Mouse (Mus musculus): ENCODE data around the gene Tmigd1. TPM values are rescaled to one million over a fixed set of nuclear protein-coding genes. Genes with fewer than 3 reads are reported as not detected.

The Tmigd1 gene
- not detected in 2 replicates for polyA plus RNA-seq (2016; fragmentation: Nextera tagmentation; extraction: Ambion mirVana)

- Histone ChIP-seq H3K4me2 (replicated peaks) (no peak within 1 kb of the TSS), H3K4me3 (no peak within 1 kb of the TSS), H3K9me3 (no peaks in the 10 kb centered on the region), H3K4me1 (no peaks in the 10 kb centered on the region), H3K9ac (no peak within 1 kb of the TSS), H3K27ac (no peak within 1 kb of the TSS), H3K27me3 (replicated peaks) (no peaks in the 10 kb centered on the region), H3K36me3 (no peaks in the 10 kb centered on the region)
- ATAC-seq (ENCODE audit: low FRiP score, low read depth): no peak
- WGBS: 84% methylated on average over 7 of the region's 7 CpGs
These were observed at the start of gene Tmigd1 for GRCm38 (mm10) chr11:76901579-76902361. TSS of gene Tmigd1 (plus strand) at chr11:76902159.

DNA sequence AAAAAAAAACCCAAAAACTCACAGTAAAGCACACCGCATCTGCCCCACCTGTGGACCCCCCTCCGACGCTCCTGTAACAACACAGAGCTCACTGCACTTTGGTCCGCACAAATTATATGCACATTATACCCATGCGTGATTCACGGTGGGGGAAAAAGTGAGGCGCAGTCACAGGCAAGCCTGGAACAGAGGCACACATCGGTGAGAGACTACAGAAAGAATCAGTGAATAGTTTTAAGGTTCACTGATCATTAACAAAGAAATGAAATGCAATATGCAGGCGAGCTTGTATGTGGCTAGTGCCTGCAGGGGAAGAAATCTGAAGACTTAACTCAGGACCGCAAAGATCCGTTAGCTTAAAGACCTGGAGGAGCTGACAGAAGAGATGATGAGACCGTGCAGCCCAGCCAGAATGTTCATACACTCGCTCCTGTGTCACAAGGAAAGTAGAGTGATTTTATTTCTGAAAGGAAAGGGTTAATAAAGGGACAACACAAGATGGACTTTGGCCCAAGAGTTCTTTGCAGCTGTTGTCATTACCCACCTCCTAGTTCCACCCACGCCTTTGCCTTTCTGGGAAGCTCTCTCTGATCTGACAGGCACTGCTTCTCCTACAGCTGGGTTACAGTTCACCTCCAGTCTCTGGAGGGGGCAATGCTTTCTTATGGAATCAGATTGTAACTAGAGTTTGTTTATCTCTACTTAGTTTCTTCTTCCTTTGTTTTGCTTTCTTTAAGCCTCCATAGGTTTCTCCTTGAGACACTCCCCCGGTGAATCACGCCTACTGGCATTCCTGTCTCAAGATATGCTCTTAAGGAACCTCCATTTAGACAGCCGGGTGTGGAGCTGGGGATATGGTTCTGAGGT is 47.3 kb upstream of the Tmigd1 start:
- no peak overlapping the region for H3K9ac ChIP-seq
- H3K4me1 ChIP-seq: no peaks in the 10 kb centered on the region
- no peaks in the 10 kb centered on the region for H3K9me3 ChIP-seq
- H3K27ac ChIP-seq: no peak overlapping the region
- no peak for ATAC-seq (ENCODE audit: low FRiP score, low read depth)
- WGBS: 45% methylated on average over 17 of the region's 17 CpGs
- H3K36me3 ChIP-seq: no peaks in the 10 kb centered on the region
- H3K4me2 ChIP-seq (replicated peaks): no peak overlapping the region
- no peak overlapping the region for H3K4me3 ChIP-seq
- H3K27me3 ChIP-seq (replicated peaks): no peaks in the 10 kb centered on the region

GRCm38 (mm10) chr11:76856601-76857000 is 45.4 kb upstream of the Tmigd1 start:
- H3K9ac ChIP-seq: no peak overlapping the region
- no peaks in the 10 kb centered on the region for H3K36me3 ChIP-seq
- no peak for ATAC-seq (ENCODE audit: low FRiP score, low read depth)
- H3K4me2 ChIP-seq (replicated peaks): no peak overlapping the region
- no peaks in the 10 kb centered on the region for H3K4me1 ChIP-seq
- 94% methylated on average over 2 of the region's 2 CpGs for WGBS
- H3K9me3 ChIP-seq: no peaks in the 10 kb centered on the region
- H3K4me3 ChIP-seq: no peak overlapping the region
- H3K27ac ChIP-seq: no peak overlapping the region
- H3K27me3 ChIP-seq (replicated peaks): no peaks in the 10 kb centered on the region

GRCm38 (mm10) chr11:76857111-76857510 is 44.8 kb upstream of the Tmigd1 start:
- Histone ChIP-seq H3K36me3 (no peaks in the 10 kb centered on the region), H3K9me3 (no peaks in the 10 kb centered on the region), H3K4me2 (replicated peaks) (no peak overlapping the region), H3K9ac (no peak overlapping the region), H3K27ac (no peak overlapping the region), H3K4me3 (no peak overlapping the region), H3K4me1 (no peaks in the 10 kb centered on the region), H3K27me3 (replicated peaks) (no peaks in the 10 kb centered on the region)
- WGBS: 82% methylated on average over 7 of the region's 7 CpGs
- no peak for ATAC-seq (ENCODE audit: low FRiP score, low read depth)

DNA sequence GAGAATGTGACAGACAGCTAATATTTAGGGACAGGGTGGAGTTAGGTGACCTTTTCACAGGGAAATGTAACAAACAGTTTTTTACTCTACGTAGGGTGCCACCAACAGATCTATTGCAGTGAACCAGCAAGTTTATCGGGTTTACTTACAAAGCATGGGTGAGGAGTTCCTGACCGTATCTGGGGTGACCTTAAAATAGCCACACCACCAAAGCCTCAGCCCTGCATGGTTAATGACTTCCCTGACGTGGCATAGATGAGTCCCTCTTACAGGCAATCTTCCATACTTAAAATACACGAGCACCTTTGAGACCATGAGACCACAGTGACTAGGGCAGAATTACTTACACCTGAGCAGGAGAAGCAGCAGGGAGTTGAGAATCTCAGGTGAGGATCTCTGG is 43.2 kb upstream of the Tmigd1 start:
- H3K4me2 ChIP-seq (replicated peaks): no peak overlapping the region
- no peak for ATAC-seq (ENCODE audit: low FRiP score, low read depth)
- no peak overlapping the region for H3K9ac ChIP-seq
- H3K9me3 ChIP-seq: no peaks in the 10 kb centered on the region
- no peak overlapping the region for H3K4me3 ChIP-seq
- H3K4me1 ChIP-seq: no peaks in the 10 kb centered on the region
- no peak overlapping the region for H3K27ac ChIP-seq
- H3K27me3 ChIP-seq (replicated peaks): no peaks in the 10 kb centered on the region
- WGBS: 77% methylated on average over 5 of the region's 5 CpGs
- no peaks in the 10 kb centered on the region for H3K36me3 ChIP-seq

- Histone ChIP-seq H3K4me3 (no peak overlapping the region), H3K27me3 (replicated peaks) (no peaks in the 10 kb centered on the region), H3K27ac (no peak overlapping the region), H3K36me3 (no peaks in the 10 kb centered on the region), H3K9me3 (no peaks in the 10 kb centered on the region), H3K4me2 (replicated peaks) (no peak overlapping the region), H3K4me1 (no peaks in the 10 kb centered on the region), H3K9ac (no peak overlapping the region)
- WGBS: 81% methylated on average over 5 of the region's 5 CpGs
- ATAC-seq (ENCODE audit: low FRiP score, low read depth): no peak
These were observed 42.7 kb upstream of the Tmigd1 start for GRCm38 (mm10) chr11:76859261-76859660.

DNA sequence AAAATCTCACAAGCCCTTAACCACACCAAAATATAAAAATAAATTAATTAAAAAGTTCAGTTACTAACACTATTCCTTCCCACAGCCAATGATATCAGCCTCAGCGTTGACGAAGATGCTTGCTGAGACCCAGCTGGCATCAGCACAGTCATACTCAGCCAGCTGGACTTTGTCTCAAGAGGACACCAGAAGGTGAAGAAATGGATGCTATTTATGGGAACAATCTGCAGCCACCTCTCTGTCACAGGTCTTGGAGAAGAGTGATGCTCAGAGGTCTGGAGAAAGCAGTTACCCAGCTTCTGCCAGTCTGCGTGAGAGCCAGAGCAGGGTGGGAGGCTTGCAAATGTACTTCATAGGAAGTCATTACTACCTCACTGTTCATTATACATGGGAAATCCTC is 40.8 kb upstream of the Tmigd1 start:
- Histone ChIP-seq H3K27me3 (replicated peaks) (no peaks in the 10 kb centered on the region), H3K4me1 (no peaks in the 10 kb centered on the region), H3K4me3 (no peak overlapping the region), H3K27ac (no peak overlapping the region), H3K9ac (no peak overlapping the region), H3K4me2 (replicated peaks) (no peak overlapping the region), H3K36me3 (no peaks in the 10 kb centered on the region), H3K9me3 (no peaks in the 10 kb centered on the region)
- 96% methylated on average over 3 of the region's 3 CpGs for WGBS
- ATAC-seq (ENCODE audit: low FRiP score, low read depth): no peak

- no peak overlapping the region for H3K27ac ChIP-seq
- H3K36me3 ChIP-seq: no peaks in the 10 kb centered on the region
- H3K4me2 ChIP-seq (replicated peaks): no peak overlapping the region
- no peaks in the 10 kb centered on the region for H3K9me3 ChIP-seq
- no peaks in the 10 kb centered on the region for H3K4me1 ChIP-seq
- H3K27me3 ChIP-seq (replicated peaks): no peaks in the 10 kb centered on the region
- 67% methylated on average over 11 of the region's 11 CpGs for WGBS
- ATAC-seq (ENCODE audit: low FRiP score, low read depth): no peak
- H3K9ac ChIP-seq: no peak overlapping the region
- H3K4me3 ChIP-seq: no peak overlapping the region
These were observed 29.3 kb upstream of the Tmigd1 start for GRCm38 (mm10) chr11:76872556-76873234.

GRCm38 (mm10) chr11:76873865-76874264 is 28.1 kb upstream of the Tmigd1 start:
- Histone ChIP-seq H3K9me3 (no peaks in the 10 kb centered on the region), H3K4me3 (no peak overlapping the region), H3K36me3 (no peaks in the 10 kb centered on the region), H3K4me1 (no peaks in the 10 kb centered on the region), H3K27me3 (replicated peaks) (no peaks in the 10 kb centered on the region), H3K27ac (no peak overlapping the region), H3K9ac (no peak overlapping the region), H3K4me2 (replicated peaks) (no peak overlapping the region)
- ATAC-seq (ENCODE audit: low FRiP score, low read depth): no peak
- 90% methylated on average over 5 of the region's 5 CpGs for WGBS

DNA sequence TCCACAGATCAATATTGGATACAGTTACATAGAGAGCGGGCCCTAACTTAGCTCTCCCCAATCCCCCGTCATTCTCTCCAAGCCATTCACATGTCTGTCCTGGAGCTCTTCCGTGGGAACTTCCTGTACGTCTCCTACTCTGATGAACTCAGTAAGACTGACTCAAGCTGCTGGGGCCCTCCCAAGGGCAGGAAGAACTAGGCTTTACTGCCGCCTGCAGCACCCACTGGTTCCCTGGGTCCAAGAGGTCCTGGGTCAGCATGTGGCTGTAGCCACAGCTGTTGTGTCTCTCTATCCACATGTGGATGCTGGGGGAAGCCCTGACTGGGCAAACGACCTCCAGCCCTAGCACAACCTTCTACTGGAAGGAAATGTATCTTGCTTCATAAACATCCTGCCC is 27.2 kb upstream of the Tmigd1 start:
- no peaks in the 10 kb centered on the region for H3K27me3 ChIP-seq (replicated peaks)
- no peak overlapping the region for H3K27ac ChIP-seq
- no peak overlapping the region for H3K4me2 ChIP-seq (replicated peaks)
- ATAC-seq (ENCODE audit: low FRiP score, low read depth): no peak
- WGBS: 75% methylated on average over 6 of the region's 6 CpGs
- H3K36me3 ChIP-seq: no peaks in the 10 kb centered on the region
- no peak overlapping the region for H3K9ac ChIP-seq
- H3K4me3 ChIP-seq: no peak overlapping the region
- H3K9me3 ChIP-seq: no peaks in the 10 kb centered on the region
- no peaks in the 10 kb centered on the region for H3K4me1 ChIP-seq

GRCm38 (mm10) chr11:76879816-76880215 is 22.1 kb upstream of the Tmigd1 start:
- no peak overlapping the region for H3K9ac ChIP-seq
- no peaks in the 10 kb centered on the region for H3K4me1 ChIP-seq
- no peak overlapping the region for H3K4me3 ChIP-seq
- 82% methylated on average over 5 of the region's 5 CpGs for WGBS
- H3K36me3 ChIP-seq: no peaks in the 10 kb centered on the region
- ATAC-seq (ENCODE audit: low FRiP score, low read depth): no peak
- no peaks in the 10 kb centered on the region for H3K27me3 ChIP-seq (replicated peaks)
- H3K9me3 ChIP-seq: no peaks in the 10 kb centered on the region
- H3K27ac ChIP-seq: no peak overlapping the region
- H3K4me2 ChIP-seq (replicated peaks): no peak overlapping the region

DNA sequence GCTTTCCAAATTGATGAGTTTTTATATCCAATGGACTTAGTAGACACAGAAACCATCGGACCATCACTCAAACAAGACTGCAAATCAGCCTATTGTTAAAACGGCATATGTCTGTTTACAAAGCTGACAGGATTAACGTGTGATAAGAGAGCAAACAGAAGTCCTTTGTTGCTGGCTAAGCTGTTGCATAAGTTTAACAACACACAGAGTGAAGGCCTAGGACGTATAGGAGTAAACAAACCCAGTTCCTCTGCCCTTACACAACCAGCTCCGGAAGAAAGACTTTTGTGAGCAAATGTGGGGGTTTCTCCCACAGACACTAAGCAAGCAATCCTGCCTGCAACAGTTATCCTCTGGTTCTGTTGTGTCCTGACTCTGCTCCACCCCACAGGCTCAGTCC is 17.5 kb upstream of the Tmigd1 start:
- Histone ChIP-seq H3K27me3 (replicated peaks) (no peaks in the 10 kb centered on the region), H3K9me3 (no peaks in the 10 kb centered on the region), H3K4me1 (no peaks in the 10 kb centered on the region), H3K27ac (no peak overlapping the region), H3K9ac (no peak overlapping the region), H3K4me2 (replicated peaks) (no peak overlapping the region), H3K4me3 (no peak overlapping the region), H3K36me3 (no peaks in the 10 kb centered on the region)
- WGBS: 68% methylated on average over 5 of the region's 5 CpGs
- ATAC-seq (ENCODE audit: low FRiP score, low read depth): no peak
